Mouse (Mus musculus): Measurements from ENCODE around the gene Zfp472. TPM values are rescaled to one million over a fixed set of nuclear protein-coding genes. Genes with fewer than 3 reads are reported as not detected.
"Not testable (repeated sequence)": the region's sequence is repeated elsewhere in the genome, so short reads cannot be mapped to it uniquely, and the experiment has no call there.

Zfp472 gene
- polyA plus RNA-seq, 1 experiment: 2.0 TPM

GRCm38 (mm10) chr17:32992699-32993474 is 27.3 kb downstream of the Zfp472 start, which contains the start of gene Zfp952:
TSS of gene Zfp952 (plus strand) at chr17:32993129.
- peak; percentile 89 for DNase-seq (ENCODE audit: low read depth, low spot score)
- WGBS: under 1% methylated on average over 21 of the region's 21 CpGs

GRCm38 (mm10) chr17:32998492-32998891 is 32.9 kb downstream of the Zfp472 start:
- no peak for DNase-seq (ENCODE audit: low read depth, low spot score)
- WGBS: 95% methylated on average over 2 of the region's 2 CpGs

GRCm38 (mm10) chr17:33008337-33008736 is 42.7 kb downstream of the Zfp472 start:
- 38% methylated on average over 9 of the region's 9 CpGs for WGBS
- no peak for DNase-seq (ENCODE audit: low read depth, low spot score)

- DNase-seq (ENCODE audit: low read depth, low spot score): not testable (repeated sequence)
Observed at GRCm38 (mm10) chr17:33020434-33020833, 54.8 kb downstream of the Zfp472 start.

Other genes with a start within 250 kb of the Zfp472 start
- gene Zfp871, start 177.5 kb upstream of the Zfp472 start, polyA plus RNA-seq (2012; rRNA removed): 5.3 and 9.4 TPM in 2 replicates
- gene Zfp811, start 155.9 kb upstream of the Zfp472 start, polyA plus RNA-seq (2012; rRNA removed): 0.07 and 0.15 TPM in 2 replicates
- gene Zfp799, start 135.6 kb upstream of the Zfp472 start, polyA plus RNA-seq (2012; rRNA removed): 2.2 and 5.2 TPM in 2 replicates
- gene Zfp870, start 74.2 kb upstream of the Zfp472 start, polyA plus RNA-seq (2012; rRNA removed): 1.1 and 1.2 TPM in 2 replicates
- gene Cyp4f14, start 48.5 kb upstream of the Zfp472 start, polyA plus RNA-seq (2012; rRNA removed): 541 and 1,297 TPM in 2 replicates
- 60.1 and 94.9 TPM in 2 replicates for gene Cyp4f13, start 18.4 kb upstream of the Zfp472 start, polyA plus RNA-seq (2012; rRNA removed)
- 2.2 and 3.0 TPM in 2 replicates for gene Zfp952, start 27.3 kb downstream of the Zfp472 start, polyA plus RNA-seq (2012; rRNA removed)
- gene Zfp763, start 67.6 kb downstream of the Zfp472 start, polyA plus RNA-seq (2012; rRNA removed): 0.42 and 0.75 TPM in 2 replicates
- gene 4921501E09Rik, start 102.2 kb downstream of the Zfp472 start, polyA plus RNA-seq (2012; rRNA removed): not detected in 2 replicates
- 1.1 and 1.4 TPM in 2 replicates for gene Zfp563, start 123.5 kb downstream of the Zfp472 start, polyA plus RNA-seq (2012; rRNA removed)
- not detected in 2 replicates for gene Morc2b, start 173.9 kb downstream of the Zfp472 start, polyA plus RNA-seq (2012; rRNA removed)
- not detected in 2 replicates for gene Olfr55, start 202.6 kb downstream of the Zfp472 start, polyA plus RNA-seq (2012; rRNA removed)
- not detected in 2 replicates for gene Olfr239, start 225.5 kb downstream of the Zfp472 start, polyA plus RNA-seq (2012; rRNA removed)